35 mouse cellular contexts compared by ENCODE assay signal in the genomic region with DNA sequence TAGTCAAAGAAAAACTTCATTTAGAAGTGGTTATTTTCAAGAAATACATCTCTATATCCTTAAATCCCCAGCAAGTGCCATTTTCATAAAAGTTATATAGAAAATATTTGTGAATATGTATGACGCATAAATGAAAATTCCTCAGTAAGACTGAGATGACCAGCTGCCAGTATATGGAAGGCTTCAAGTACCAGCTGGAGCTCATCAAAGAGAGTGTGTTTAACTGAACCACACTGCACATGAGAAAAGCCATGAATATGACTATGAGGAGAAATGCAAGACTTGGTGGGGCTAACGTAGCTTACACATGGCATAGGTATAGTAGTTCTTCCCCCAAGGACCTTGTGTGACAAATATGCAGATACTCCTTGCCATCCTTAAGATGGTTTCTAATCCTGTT.
"Had no signal": no experiment of that assay in that cellular context is flagged by ENCODE, and none has a peak within 500 bp of the region (broad histone marks: within the 10 kb centered on the region; RNA-seq: fewer than 3 reads in every experiment).

No protein-coding gene starts in this region.

- H3K27ac ChIP-seq: heart, embryonic 13.5 days; heart, embryonic 15.5 days; hindbrain, embryonic 10.5 days; hindbrain, embryonic 12.5 days; hindbrain, embryonic 13.5 days; hindbrain, embryonic 14.5 days; hindbrain, embryonic 15.5 days; hindbrain, postnatal 0 days; intestine, embryonic 15.5 days; kidney, embryonic 15.5 days; kidney, postnatal 0 days; layer of hippocampus, adult 2 months; left cerebral cortex, adult 2 months had no signal

- H3K27me3 ChIP-seq: heart, embryonic 12.5 days; heart, embryonic 13.5 days; heart, embryonic 15.5 days; hindbrain, embryonic 12.5 days; hindbrain, embryonic 13.5 days; hindbrain, embryonic 15.5 days; intestine, embryonic 15.5 days; kidney, embryonic 15.5 days had no signal

- H3K4me1 ChIP-seq: heart, embryonic 12.5 days; heart, embryonic 13.5 days; heart, embryonic 15.5 days; hindbrain, embryonic 10.5 days; hindbrain, embryonic 12.5 days; hindbrain, embryonic 13.5 days; hindbrain, embryonic 15.5 days; intestine, embryonic 15.5 days; kidney, embryonic 15.5 days had no signal

- ATAC-seq: hindbrain, embryonic 16.5 days; hindbrain, postnatal 0 days; inflammation-experienced regulatory T-cells, adult 6 months; intestine, embryonic 15.5 days; intestine, embryonic 16.5 days; intestine, postnatal 0 days had no signal

- H3K9me3 ChIP-seq: heart, embryonic 12.5 days; heart, embryonic 13.5 days; heart, embryonic 15.5 days; hindbrain, embryonic 10.5 days; hindbrain, embryonic 12.5 days; hindbrain, embryonic 13.5 days; hindbrain, embryonic 15.5 days; intestine, embryonic 15.5 days; kidney, embryonic 15.5 days had no signal

- H3K36me3 ChIP-seq: heart, embryonic 12.5 days; heart, embryonic 13.5 days; heart, embryonic 15.5 days; hindbrain, embryonic 10.5 days; hindbrain, embryonic 12.5 days; hindbrain, embryonic 13.5 days; hindbrain, embryonic 15.5 days; intestine, embryonic 15.5 days; kidney, embryonic 15.5 days had no signal

- H3K9ac ChIP-seq: heart, embryonic 12.5 days; heart, embryonic 13.5 days; heart, embryonic 15.5 days; hindbrain, embryonic 12.5 days; hindbrain, embryonic 13.5 days; hindbrain, embryonic 14.5 days; hindbrain, embryonic 15.5 days; intestine, embryonic 15.5 days; kidney, embryonic 15.5 days had no signal

- DNase-seq: heart, postnatal 10 days; heart, postnatal 14 days; heart, postnatal 36 days; heart, postnatal 4 days; kidney, adult 11 months; kidney, adult 18-20 months; kidney, adult 2 months; kidney, adult 8-10 months; kidney, adult 9 months; kidney, postnatal 10 days; kidney, postnatal 14 days; kidney, postnatal 25 days; kidney, postnatal 36 days; kidney, postnatal 4 days; layer of hippocampus, adult 9-11 months; layer of hippocampus, postnatal 36 days had no signal

- H3K4me2 ChIP-seq: heart, embryonic 11.5 days; heart, embryonic 12.5 days; heart, embryonic 13.5 days; heart, embryonic 15.5 days; hindbrain, embryonic 12.5 days; hindbrain, embryonic 13.5 days; hindbrain, embryonic 14.5 days; hindbrain, embryonic 15.5 days; intestine, embryonic 15.5 days; kidney, embryonic 15.5 days had no signal

- H3K4me3 ChIP-seq: heart, embryonic 12.5 days; heart, embryonic 13.5 days; heart, embryonic 15.5 days; hindbrain, embryonic 10.5 days; hindbrain, embryonic 12.5 days; hindbrain, embryonic 13.5 days; hindbrain, embryonic 15.5 days; intestine, embryonic 15.5 days; kidney, embryonic 15.5 days; layer of hippocampus, adult 2 months; left cerebral cortex, adult 2 months had no signal
